In genomic region chr12:99550629-99551028, GRCm38 (mm10) we compare ENCODE assay signal across 12 mouse cellular contexts. TPM values are rescaled to one million over a fixed set of nuclear protein-coding genes. Genes with fewer than 3 reads are reported as not detected.
DNase-seq lines count a peak whose midpoint lies in the region; ATAC-seq and TF ChIP-seq lines count a peak whose summit lies in the region.
"Had no signal": no experiment of that assay in that cellular context is flagged by ENCODE, and none has a peak within 500 bp of the region (broad histone marks: within the 10 kb centered on the region; RNA-seq: fewer than 3 reads in every experiment).

No protein-coding gene starts in this region.

- no peaks in the 10 kb centered on the region for H3K9me3 ChIP-seq in liver, embryonic 12.5 days (replicated peaks)
- no peaks in the 10 kb centered on the region for H3K9me3 ChIP-seq in MEL (replicated peaks; ENCODE audit: insufficient read depth, low read length)
- H3K9me3 ChIP-seq: neural tube, embryonic 13.5 days had no signal

- 60% methylated on average over 8 of the region's 8 CpGs for WGBS in liver, adult 2 months
- 49% methylated on average over 8 of the region's 8 CpGs for WGBS in liver, embryonic 12.5 days (ENCODE audit: insufficient replicate concordance)

- TF ChIP-seq CTCF in liver, adult 2 months (IDR thresholded peaks at IDR 0.05; ENCODE audit: low read depth, low read length): peak; percentile 48
- TF ChIP-seq CTCF in MEL (IDR thresholded peaks at IDR 0.05 in 2 of 3, conservative IDR thresholded peaks at IDR 0.05 in 1 of 3; ENCODE audit: control insufficient read depth in 1 of 3, insufficient read depth in 1 of 3, low read depth in 2 of 3, low read length in 3 of 3, poor library complexity in 1 of 3, severe bottlenecking in 1 of 3): peak in 2 of 3 experiments; percentile 43 to 45; a peak in 4 of 6 replicates

- H3K27ac ChIP-seq in liver, adult 2 months (replicated peaks; ENCODE audit: insufficient read depth, low read depth, low read length): no peak overlapping the region
- H3K27ac ChIP-seq in liver, embryonic 12.5 days: no peak overlapping the region
- no peak overlapping the region for H3K27ac ChIP-seq in MEL (ENCODE audit: control insufficient read depth, low read depth, low read length)
- H3K27ac ChIP-seq: neural tube, embryonic 13.5 days had no signal

- no peak overlapping the region for H3K4me2 ChIP-seq in liver, embryonic 12.5 days
- H3K4me2 ChIP-seq: neural tube, embryonic 13.5 days had no signal

- no peak for ATAC-seq in liver, embryonic 12.5 days
- peak; percentile 60 for ATAC-seq in monocyte, adult 5-6 weeks (replicated peaks; ENCODE audit: insufficient number of reproducible peaks, low FRiP score, low TSS enrichment, poor library complexity, severe bottlenecking)
- ATAC-seq in cerebellum, adult (ENCODE audit: insufficient number of reproducible peaks, low FRiP score, low TSS enrichment): no peak

- DNase-seq in liver, adult 2 months (ENCODE audit: extremely low read depth, low read depth, low spot score): no peak
- DNase-seq in CD4-positive, CD25-positive, alpha-beta regulatory T cell, adult 2 months (ENCODE audit: low read depth, low spot score): peak; percentile 72
- peak; percentile 40 for DNase-seq in MEL (ENCODE audit: low read depth, low spot score)
- no peak for DNase-seq in urinary bladder, adult 2 months (ENCODE audit: low spot score)
- no peak for DNase-seq in kidney, adult 9 months
- DNase-seq: gastrocnemius, postnatal 36 days; layer of hippocampus, postnatal 36 days; lung, postnatal 14 days had no signal

- no peak overlapping the region for H3K4me3 ChIP-seq in liver, adult 2 months (ENCODE audit: insufficient read depth, low read depth, low read length)
- no peak overlapping the region for H3K4me3 ChIP-seq in liver, embryonic 12.5 days
- no peak overlapping the region for H3K4me3 ChIP-seq in MEL (ENCODE audit: control insufficient read depth in 1 of 2, insufficient read depth in 1 of 2, low read depth in 2 of 2, low read length in 2 of 2)
- H3K4me3 ChIP-seq: neural tube, embryonic 13.5 days had no signal

- no peaks in the 10 kb centered on the region for H3K36me3 ChIP-seq in liver, adult 2 months (ENCODE audit: control insufficient read depth, insufficient read depth, low read length)
- H3K36me3 ChIP-seq in liver, embryonic 12.5 days: no peaks in the 10 kb centered on the region
- H3K36me3 ChIP-seq in MEL (ENCODE audit: control insufficient read depth in 1 of 2, insufficient read depth in 2 of 2, low read length in 2 of 2): peaks cover 0 to 5% of the 10 kb centered on the region in 2 experiments; a peak in 3 of 4 replicates
- H3K36me3 ChIP-seq: neural tube, embryonic 13.5 days had no signal

- TF ChIP-seq POLR2A in liver, adult 2 months (IDR thresholded peaks at IDR 0.05; ENCODE audit: extremely low read depth, insufficient read depth, low read length): no peak
- no peak for TF ChIP-seq POLR2A in MEL (IDR thresholded peaks at IDR 0.05; ENCODE audit: control insufficient read depth in 1 of 2, insufficient read depth in 1 of 2, low read depth in 1 of 2, low read length in 2 of 2, poor library complexity in 1 of 2)

- no peak for TF ChIP-seq EP300 in MEL (IDR thresholded peaks at IDR 0.05; ENCODE audit: low read depth in 1 of 2, low read length in 2 of 2)

- peaks cover 4% of the 10 kb centered on the region; the same call in 1 of the 2 replicates for H3K4me1 ChIP-seq in liver, adult 2 months (ENCODE audit: control insufficient read depth, insufficient read depth, low read length)
- H3K4me1 ChIP-seq in liver, embryonic 12.5 days: peaks cover 14% of the 10 kb centered on the region
- no peaks in the 10 kb centered on the region for H3K4me1 ChIP-seq in MEL (ENCODE audit: control insufficient read depth in 1 of 2, insufficient read depth in 2 of 2, low read length in 2 of 2)

- H3K79me2 ChIP-seq in liver, adult 2 months (ENCODE audit: control insufficient read depth, insufficient read depth, low read length): peaks cover 13% of the 10 kb centered on the region; the same call in 1 of the 2 replicates
- peaks cover 19% of the 10 kb centered on the region for H3K79me2 ChIP-seq in MEL (ENCODE audit: control insufficient read depth, insufficient read depth, low read length, poor library complexity)

- peak; percentile 10; the same call in 1 of the 2 replicates for TF ChIP-seq RAD21 in MEL (IDR thresholded peaks at IDR 0.05; ENCODE audit: low read depth, low read length)

- H3K9ac ChIP-seq in liver, adult 2 months (ENCODE audit: low read depth, low read length): no peak overlapping the region
- H3K9ac ChIP-seq in liver, embryonic 12.5 days: no peak overlapping the region
- H3K9ac ChIP-seq in MEL (ENCODE audit: control insufficient read depth, low read depth, low read length, poor library complexity, severe bottlenecking): no peak overlapping the region
- H3K9ac ChIP-seq: neural tube, embryonic 13.5 days had no signal

- H3K27me3 ChIP-seq in liver, adult 2 months (ENCODE audit: control insufficient read depth, insufficient read depth, low read length): no peaks in the 10 kb centered on the region
- no peaks in the 10 kb centered on the region for H3K27me3 ChIP-seq in liver, embryonic 12.5 days (replicated peaks)
- H3K27me3 ChIP-seq in MEL (ENCODE audit: control insufficient read depth in 1 of 2, insufficient read depth in 2 of 2, low read length in 2 of 2): no peaks in the 10 kb centered on the region
- H3K27me3 ChIP-seq: neural tube, embryonic 13.5 days had no signal

TF ChIP-seq in MEL, 35 proteins besides CTCF, POLR2A, EP300 and RAD21:
- peak; percentile 37 for TF ChIP-seq SMC3 (IDR thresholded peaks at IDR 0.05; ENCODE audit: low read depth, low read length)
- TF ChIP-seq KAT2A (conservative IDR thresholded peaks at IDR 0.05; ENCODE audit: low read depth, low read length): no peak
TF ChIP-seq in MEL: peak in this region for 1.

RNA-seq across cellular contexts. Expression of gene Foxn3, which starts 12.8 kb away (rescaled TPM):
- 21.1 and 23.9 TPM in 2 replicates for total RNA-seq in liver, adult 2 months (2014; rRNA removed)
- polyA plus RNA-seq in liver, adult 2 months (2012; rRNA removed): 22.4 and 27.3 TPM in 2 replicates
- 25.8 and 26.5 TPM in 2 replicates for polyA plus RNA-seq in liver, embryonic 12.5 days (2016; fragmentation: Nextera tagmentation; extraction: Ambion mirVana)
- total RNA-seq in MEL (2012; rRNA removed): 22.8 and 23.1 TPM in 2 replicates
- 10 to 100 TPM in 1 of 2 experiments, not detected in 1; 15.5 TPM for polyA plus RNA-seq in MEL (2012; ENCODE audit: insufficient read depth in 1 of 2, insufficient read length in 2 of 2, low read depth in 1 of 2, low replicate concordance in 2 of 2, missing spikeins in 1 of 2)
- total RNA-seq in monocyte, adult 5-6 weeks (2017): 96.6 to 128 TPM (median 99.8 TPM) in 3 replicates
- polyA plus RNA-seq in urinary bladder, adult 2 months (2012; rRNA removed): 23.4 and 31.7 TPM in 2 replicates

Comparison
In these comparisons a context has a peak if more than half of its experiments do, and no peak if none do; other contexts are left out.
1. DNase-seq: peak in CD4-positive, CD25-positive, alpha-beta regulatory T cell, adult 2 months (single experiment) and MEL (single experiment); none in liver, adult 2 months (single experiment), urinary bladder, adult 2 months (single experiment) and kidney, adult 9 months (single experiment).